Mouse (Mus musculus): ENCODE measurements around the gene Mapk14. TPM values are rescaled to one million over a fixed set of nuclear protein-coding genes. Genes with fewer than 3 reads are reported as not detected.

The Mapk14 gene
- polyA plus RNA-seq, 1 experiment, result 36.7 TPM

DNA sequence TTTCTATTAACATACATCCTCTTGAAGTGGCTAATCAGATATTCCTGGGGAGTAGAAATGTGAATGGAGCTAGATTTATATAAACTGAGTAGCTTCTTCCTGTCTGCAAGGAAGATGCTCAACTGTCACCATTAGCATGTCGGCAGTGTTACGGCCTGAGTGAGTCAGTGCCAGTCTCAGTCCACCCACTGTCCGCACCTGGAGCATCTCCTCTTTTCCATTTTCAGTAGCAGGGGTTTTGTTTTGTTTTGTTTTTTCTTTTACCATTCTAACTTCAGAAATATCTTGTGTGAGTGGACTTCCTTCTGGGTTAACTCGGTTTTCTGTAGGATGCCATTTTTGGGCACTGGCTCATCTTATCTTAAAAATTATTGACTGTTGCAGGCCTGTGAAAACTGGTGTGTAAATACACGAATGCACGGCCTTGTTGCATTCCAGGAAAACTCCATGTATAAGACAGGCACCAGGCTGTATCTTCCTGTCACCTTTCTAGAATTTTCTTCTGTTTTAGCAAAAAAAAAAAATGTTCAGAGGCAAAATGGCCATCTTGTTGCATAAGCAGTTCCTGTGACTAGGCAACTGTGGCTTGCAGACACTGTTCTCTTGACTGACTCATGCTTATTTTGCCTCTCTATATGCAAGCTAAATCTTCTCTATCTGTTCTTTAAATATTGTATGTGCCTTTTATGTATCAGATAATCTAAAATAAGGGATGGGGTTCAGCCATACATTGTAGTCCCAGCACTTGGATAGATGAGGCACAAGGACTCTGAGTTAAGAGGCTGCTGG lies 44.4 kb downstream of the Mapk14 start:
- no peaks in the 10 kb centered on the region for H3K79me2 ChIP-seq (ENCODE audit: control insufficient read depth, insufficient read depth)
- no peaks in the 10 kb centered on the region for H3K79me3 ChIP-seq (ENCODE audit: low read depth)
- TF ChIP-seq USF1 (IDR thresholded peaks at IDR 0.05; ENCODE audit: low read depth) (no peak), FOSL1 (IDR thresholded peaks at IDR 0.05; ENCODE audit: insufficient read depth, low read length, poor library complexity, severe bottlenecking) (no peak), CTCF (IDR thresholded peaks at IDR 0.05; ENCODE audit: control insufficient read depth, insufficient read depth, insufficient read length) (no peak), MYOG (IDR thresholded peaks at IDR 0.05; ENCODE audit: control insufficient read depth, extremely low read depth, insufficient read length) (no peak)
- H3ac ChIP-seq (ENCODE audit: control insufficient read depth, insufficient read length, low read depth), result no peak overlapping the region
- no peak overlapping the region for H3K4me3 ChIP-seq (ENCODE audit: insufficient read depth, poor library complexity, severe bottlenecking)
- H3K36me3 ChIP-seq (ENCODE audit: control insufficient read depth, insufficient read depth), result peaks cover 48% of the 10 kb centered on the region
- H3K27me3 ChIP-seq (ENCODE audit: control insufficient read depth, insufficient read depth, insufficient read length), result no peaks in the 10 kb centered on the region

DNA sequence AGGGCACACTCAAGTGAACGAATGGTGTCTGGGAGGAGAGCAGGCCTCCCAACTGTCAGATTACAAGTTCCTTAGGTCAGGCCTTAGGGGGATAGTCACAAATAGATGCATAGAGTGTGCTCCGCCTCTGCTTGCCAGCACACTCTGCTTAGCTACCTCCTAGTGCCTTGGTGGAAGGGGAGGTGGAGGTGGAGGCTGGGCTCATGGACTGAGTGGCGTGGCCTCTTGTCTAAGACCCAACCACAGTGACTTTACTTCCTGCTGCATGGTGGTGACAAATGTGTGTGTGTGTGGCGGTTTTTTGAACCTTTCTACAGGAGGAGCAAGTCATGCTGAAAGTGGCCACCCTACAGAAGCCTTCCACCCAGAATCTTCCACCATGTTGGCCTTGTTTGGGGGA lies 45.4 kb downstream of the Mapk14 start:
- TF ChIP-seq USF1 (IDR thresholded peaks at IDR 0.05; ENCODE audit: low read depth) (no peak), MAX (IDR thresholded peaks at IDR 0.05) (no peak), CTCF (IDR thresholded peaks at IDR 0.05; ENCODE audit: control insufficient read depth, insufficient read depth, insufficient read length) (no peak)
- Histone ChIP-seq H3K27me3 (ENCODE audit: control insufficient read depth, insufficient read depth, insufficient read length) (no peaks in the 10 kb centered on the region), H3K79me2 (ENCODE audit: control insufficient read depth, insufficient read depth) (no peaks in the 10 kb centered on the region), H3K36me3 (ENCODE audit: control insufficient read depth, insufficient read depth) (peaks cover 49% of the 10 kb centered on the region), H3K4me3 (ENCODE audit: insufficient read depth, poor library complexity, severe bottlenecking) (no peak overlapping the region), H3ac (ENCODE audit: control insufficient read depth, insufficient read length, low read depth) (no peak overlapping the region), H3K79me3 (ENCODE audit: low read depth) (no peaks in the 10 kb centered on the region)

DNA sequence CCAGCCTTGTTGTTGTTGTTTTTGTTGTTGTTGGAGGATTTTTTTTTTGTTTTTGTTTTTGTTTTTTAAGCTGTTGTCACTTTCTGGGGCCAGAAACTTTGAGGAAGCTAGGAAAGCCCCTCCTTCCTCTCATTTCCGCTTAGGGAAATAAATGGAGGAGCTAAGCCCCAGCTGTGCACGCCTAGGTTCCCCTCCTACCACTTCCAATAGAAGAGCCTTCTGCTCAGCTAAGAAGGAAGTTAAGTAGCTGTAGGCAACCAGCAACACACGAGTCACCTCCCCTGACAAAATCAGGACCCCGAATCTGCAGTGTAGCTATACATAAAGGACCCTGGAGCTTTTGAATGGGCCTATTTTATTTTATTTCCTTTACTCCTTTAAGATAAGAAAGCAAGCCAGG lies 46.8 kb downstream of the Mapk14 start:
- Histone ChIP-seq H3K36me3 (ENCODE audit: control insufficient read depth, insufficient read depth) (peaks cover 50% of the 10 kb centered on the region), H3K79me2 (ENCODE audit: control insufficient read depth, insufficient read depth) (no peaks in the 10 kb centered on the region), H3K27me3 (ENCODE audit: control insufficient read depth, insufficient read depth, insufficient read length) (no peaks in the 10 kb centered on the region), H3ac (ENCODE audit: control insufficient read depth, insufficient read length, low read depth) (no peak overlapping the region), H3K4me3 (ENCODE audit: insufficient read depth, poor library complexity, severe bottlenecking) (no peak overlapping the region), H3K79me3 (ENCODE audit: low read depth) (no peaks in the 10 kb centered on the region)
- TF ChIP-seq USF1 (IDR thresholded peaks at IDR 0.05; ENCODE audit: low read depth), result no peak
- TF ChIP-seq MYOD1 (IDR thresholded peaks at IDR 0.05; ENCODE audit: control insufficient read depth, insufficient read length, low read depth), result no peak
- no peak for TF ChIP-seq FOSL1 (IDR thresholded peaks at IDR 0.05; ENCODE audit: insufficient read depth, low read length, poor library complexity, severe bottlenecking)
- TF ChIP-seq CTCF (IDR thresholded peaks at IDR 0.05; ENCODE audit: control insufficient read depth, insufficient read depth, insufficient read length), result no peak
- no peak for TF ChIP-seq CEBPB (IDR thresholded peaks at IDR 0.05; ENCODE audit: low read depth)
- TF ChIP-seq MAX (IDR thresholded peaks at IDR 0.05), result no peak
- TF ChIP-seq MYOG (IDR thresholded peaks at IDR 0.05; ENCODE audit: control insufficient read depth, extremely low read depth, insufficient read length), result no peak

DNA sequence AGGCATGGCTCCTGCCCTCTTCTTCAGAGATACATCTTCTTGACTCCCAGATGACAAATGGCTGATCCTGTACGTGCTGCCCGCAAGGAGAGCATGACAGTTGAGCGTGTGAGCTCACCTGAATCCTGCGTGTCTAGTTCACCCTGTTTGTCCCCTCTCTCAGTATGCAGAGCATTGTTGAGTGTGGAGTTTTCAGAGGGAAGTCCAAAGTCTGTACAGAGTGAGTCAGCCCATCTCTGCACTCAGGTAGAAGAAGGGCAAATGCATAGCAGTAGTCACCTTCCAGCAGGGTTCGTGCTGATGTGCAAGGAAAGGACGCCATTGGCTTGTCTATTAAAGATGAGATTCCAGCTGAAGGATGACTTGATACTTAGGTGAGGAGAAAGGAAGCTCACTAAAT lies 48.1 kb downstream of the Mapk14 start:
- Histone ChIP-seq H3K79me3 (ENCODE audit: low read depth) (no peaks in the 10 kb centered on the region), H3K79me2 (ENCODE audit: control insufficient read depth, insufficient read depth) (no peaks in the 10 kb centered on the region), H3K4me3 (ENCODE audit: insufficient read depth, poor library complexity, severe bottlenecking) (no peak overlapping the region), H3ac (ENCODE audit: control insufficient read depth, insufficient read length, low read depth) (no peak overlapping the region), H3K27me3 (ENCODE audit: control insufficient read depth, insufficient read depth, insufficient read length) (no peaks in the 10 kb centered on the region), H3K36me3 (ENCODE audit: control insufficient read depth, insufficient read depth) (peaks cover 52% of the 10 kb centered on the region)
- TF ChIP-seq MYOG (IDR thresholded peaks at IDR 0.05; ENCODE audit: control insufficient read depth, extremely low read depth, insufficient read length) (no peak), CTCF (IDR thresholded peaks at IDR 0.05; ENCODE audit: control insufficient read depth, insufficient read depth, insufficient read length) (no peak), USF1 (IDR thresholded peaks at IDR 0.05; ENCODE audit: low read depth) (no peak), CEBPB (IDR thresholded peaks at IDR 0.05; ENCODE audit: low read depth) (no peak), MAX (IDR thresholded peaks at IDR 0.05) (no peak), FOSL1 (IDR thresholded peaks at IDR 0.05; ENCODE audit: insufficient read depth, low read length, poor library complexity, severe bottlenecking) (no peak), MYOD1 (IDR thresholded peaks at IDR 0.05; ENCODE audit: control insufficient read depth, insufficient read length, low read depth) (no peak)

DNA sequence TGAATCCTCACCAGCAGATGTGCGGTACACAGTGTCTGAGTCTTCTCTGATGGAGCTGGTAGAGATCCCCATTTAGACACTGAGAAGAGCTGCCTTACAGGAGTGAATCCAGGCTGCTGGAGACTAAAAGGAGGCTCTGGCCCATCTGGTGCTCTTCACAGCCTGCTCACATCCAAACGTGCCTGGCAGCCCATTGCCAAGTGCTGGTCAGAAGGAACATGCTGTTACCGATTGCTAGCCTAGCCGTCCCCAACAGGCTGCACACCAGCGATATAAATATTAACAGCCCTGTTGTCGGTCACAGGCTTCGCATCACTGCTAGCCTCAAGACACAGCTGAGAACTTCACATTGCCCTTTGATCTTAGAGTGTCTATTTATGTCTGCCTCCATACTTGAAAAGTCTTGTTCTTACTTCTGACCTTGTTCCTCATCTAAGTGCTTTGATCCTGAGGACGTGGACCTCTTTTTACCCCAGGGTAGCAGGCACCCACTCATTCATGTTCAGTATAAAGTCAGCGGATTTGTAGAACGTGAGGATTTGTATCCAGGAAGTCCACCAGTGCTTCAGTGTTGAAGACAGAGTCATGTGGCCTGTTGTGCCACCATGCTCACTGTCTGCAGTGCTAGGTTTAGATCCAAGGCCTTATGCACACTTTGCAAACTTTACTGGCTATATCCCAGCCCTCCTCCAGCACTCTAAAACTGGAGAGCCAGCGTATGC lies 52.2 kb downstream of the Mapk14 start:
- no peaks in the 10 kb centered on the region for H3K79me2 ChIP-seq (ENCODE audit: control insufficient read depth, insufficient read depth)
- H3K4me3 ChIP-seq (ENCODE audit: insufficient read depth, poor library complexity, severe bottlenecking), result no peak overlapping the region
- no peak for TF ChIP-seq FOSL1 (IDR thresholded peaks at IDR 0.05; ENCODE audit: insufficient read depth, low read length, poor library complexity, severe bottlenecking)
- no peak for TF ChIP-seq USF1 (IDR thresholded peaks at IDR 0.05; ENCODE audit: low read depth)
- no peak for TF ChIP-seq MAX (IDR thresholded peaks at IDR 0.05)
- no peak for TF ChIP-seq CEBPB (IDR thresholded peaks at IDR 0.05; ENCODE audit: low read depth)
- TF ChIP-seq CTCF (IDR thresholded peaks at IDR 0.05; ENCODE audit: control insufficient read depth, insufficient read depth, insufficient read length), result no peak
- TF ChIP-seq MYOG (IDR thresholded peaks at IDR 0.05; ENCODE audit: control insufficient read depth, extremely low read depth, insufficient read length), result no peak
- no peaks in the 10 kb centered on the region for H3K27me3 ChIP-seq (ENCODE audit: control insufficient read depth, insufficient read depth, insufficient read length)
- peaks cover 70% of the 10 kb centered on the region for H3K36me3 ChIP-seq (ENCODE audit: control insufficient read depth, insufficient read depth)
- no peak overlapping the region for H3ac ChIP-seq (ENCODE audit: control insufficient read depth, insufficient read length, low read depth)
- H3K79me3 ChIP-seq (ENCODE audit: low read depth), result no peaks in the 10 kb centered on the region

All from C2C12 (cell line).